Mouse (Mus musculus) hindbrain, postnatal 0 days (tissue): ENCODE results near the gene Pycr1. TPM values are rescaled to one million over a fixed set of nuclear protein-coding genes. Genes with fewer than 3 reads are reported as not detected.
A peak's percentile ranks its signal among the peaks of the same experiment; 100 is the strongest.

ENCODE experiments used
- ATAC-seq: fragments of 200-750 bp; cut with Nextera tagmentation; 2 replicates; pipeline ENCODE4 v1.8.0; 2017; ENCODE audit warnings: mild to moderate bottlenecking, moderate TSS enrichment, moderate library complexity
- DNase-seq: peaks from one replicate; pipeline ENCODE4 v3.0.0-alpha.2; 2015; ENCODE audit warnings: low spot score
- H3K27ac ChIP-seq: fragments of 300-500 bp; sonication (generic); 2 replicates; pipeline ENCODE4 v1.5.1; 2014; ENCODE audit warnings: mild to moderate bottlenecking
- H3K27me3 ChIP-seq: fragments of 300-500 bp; sonication (generic); 2 replicates; pipeline ENCODE4 v1.6.1; 2014; ENCODE audit warnings: low read length, mixed read lengths; ENCODE audit not compliant: insufficient read depth
- H3K36me3 ChIP-seq: fragments of 300-500 bp; sonication (generic); 2 replicates; pipeline ENCODE4 v1.6.1; 2014; ENCODE audit warnings: low read length, mixed read lengths; ENCODE audit not compliant: insufficient read depth
- H3K4me1 ChIP-seq: fragments of 300-500 bp; sonication (generic); 2 replicates; pipeline ENCODE4 v1.6.1; 2014; ENCODE audit warnings: antibody characterized with exemption, low read length, mixed read lengths; ENCODE audit not compliant: insufficient read depth
- H3K4me2 ChIP-seq: fragments of 300-500 bp; sonication (generic); 2 replicates; pipeline ENCODE4 v1.6.1; 2014; ENCODE audit warnings: low read depth, mild to moderate bottlenecking, low read length, moderate library complexity, mixed read lengths
- H3K4me3 ChIP-seq: fragments of 300-500 bp; sonication (generic); 2 replicates; pipeline ENCODE4 v1.5.1; 2014; ENCODE audit warnings: low read length
- H3K9ac ChIP-seq: fragments of 300-500 bp; sonication (generic); replicated peaks from 2 replicates; pipeline ENCODE4 v1.6.1; 2014; ENCODE audit warnings: mild to moderate bottlenecking, low read length, moderate library complexity, mixed read lengths
- H3K9me3 ChIP-seq: fragments of 300-500 bp; sonication (generic); 2 replicates; pipeline ENCODE4 v1.6.1; 2016; ENCODE audit warnings: low read length, mixed read lengths
- CTCF ChIP-seq: IDR thresholded peaks from 2 replicates; pipeline ENCODE4 v1.5.1; 2016; ENCODE audit warnings: antibody characterized with exemption, control low read depth, low read depth
- WGBS: fragments of 180-500 bp; shearing (Covaris S2); extraction: QIAGEN DNeasy Blood & Tissue Kit; methylation state at CpG from one replicate; pipeline ENCODE4 v1.1.7; 2014; 5-methylcytosine and 5-hydroxymethylcytosine counted together
- polyA plus RNA-seq: library from polyadenylated mRNA; unstranded; fragments of >200 nt; fragmentation: Nextera tagmentation; extraction: Ambion mirVana; gene quantifications from 2 replicates; pipeline ENCODE4 v1.2.1, GENCODE M21; 2015
- total RNA-seq: library from RNA; depleted of rRNA; stranded (reverse); fragments of >200 nt; gene quantifications from 2 replicates; pipeline ENCODE4 v1.2.3, GENCODE M21; 2014

Gene Pycr1
- total and polyA plus RNA-seq, 2 experiments from 2014 or later, result 9.3 to 13.8 TPM

DNA sequence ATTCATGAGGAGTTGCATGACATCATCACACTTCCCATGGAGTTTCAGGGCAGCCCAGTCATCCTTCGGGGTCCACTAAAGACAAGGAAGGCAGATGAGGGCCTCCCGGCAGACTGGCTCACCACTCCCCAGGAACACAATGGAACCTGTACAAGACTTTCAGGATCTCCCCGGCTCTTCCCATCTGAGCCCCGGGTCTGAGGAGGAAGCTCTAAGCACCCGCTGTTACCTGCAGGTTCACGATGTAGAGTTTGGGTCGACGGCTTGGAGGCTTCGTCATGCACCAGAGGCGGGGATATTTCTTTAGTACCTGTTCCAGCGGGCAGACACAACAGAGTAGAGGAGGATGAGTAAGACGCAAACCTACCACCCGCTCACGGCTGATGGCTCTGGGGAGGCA, 23.4 kb downstream of the Pycr1 start:
- 92% methylated on average over 14 of the region's 14 CpGs for WGBS
- no peak for ATAC-seq
- H3K36me3 ChIP-seq, result peaks cover 43% of the 10 kb centered on the region; the same call in 1 of the 2 replicates

GRCm38 (mm10) chr11:120618619-120619535, 24.7 kb downstream of the Pycr1 start:
- Histone ChIP-seq H3K9ac (no peak overlapping the region), H3K27me3 (no peaks in the 10 kb centered on the region), H3K4me3 (no peak overlapping the region), H3K9me3 (no peaks in the 10 kb centered on the region), H3K4me1 (peaks cover 8% of the 10 kb centered on the region; the same call in 1 of the 2 replicates), H3K4me2 (no peak overlapping the region), H3K36me3 (peaks cover 43% of the 10 kb centered on the region; the same call in 1 of the 2 replicates), H3K27ac (peak overlapping the region; percentile 91; the same call in 1 of the 2 replicates)
- TF ChIP-seq CTCF, result no peak
- DNase-seq (no peak), ATAC-seq (no peak)
- 88% methylated on average over 25 of the region's 25 CpGs for WGBS

More for the DNA sequence above, 23.4 kb downstream of the Pycr1 start:
- no peak overlapping the region for H3K4me2 ChIP-seq
- no peak overlapping the region for H3K9ac ChIP-seq
- no peak overlapping the region for H3K4me3 ChIP-seq
- no peak overlapping the region for H3K27ac ChIP-seq
- DNase-seq, result no peak
- peaks cover 10% of the 10 kb centered on the region for H3K4me1 ChIP-seq
- no peaks in the 10 kb centered on the region for H3K9me3 ChIP-seq
- no peaks in the 10 kb centered on the region for H3K27me3 ChIP-seq
- no peak for TF ChIP-seq CTCF

- peak within 1 kb of the TSS; percentile 77 for H3K9ac ChIP-seq
- peak within 1 kb of the TSS; percentile 82 for H3K4me3 ChIP-seq
- TF ChIP-seq CTCF, result peak; percentile 12; the same call in 1 of the 2 replicates
- under 1% methylated on average over 56 of the region's 56 CpGs for WGBS
- peaks cover 8% of the 10 kb centered on the region; the same call in 1 of the 2 replicates for H3K4me1 ChIP-seq
- peak within 1 kb of the TSS; percentile 85 for H3K4me2 ChIP-seq
- DNase-seq (peak; percentile 97), ATAC-seq (peak; percentile 95)
- H3K27me3 ChIP-seq, result no peaks in the 10 kb centered on the region
- peak within 1 kb of the TSS; percentile 91 for H3K27ac ChIP-seq
- H3K9me3 ChIP-seq, result no peaks in the 10 kb centered on the region
- H3K36me3 ChIP-seq, result peaks cover 36% of the 10 kb centered on the region; the same call in 1 of the 2 replicates
These were observed 26.0 kb downstream of the Pycr1 start, which contains the start of gene Pcyt2 for GRCm38 (mm10) chr11:120617519-120618112. Gene Pcyt2, minus strand, starts transcription at chr11:120617936.

GRCm38 (mm10) chr11:120616617-120617294, 26.8 kb downstream of the Pycr1 start:
- Histone ChIP-seq H3K4me2 (peak overlapping the region; percentile 85), H3K4me1 (peaks cover 8% of the 10 kb centered on the region; the same call in 1 of the 2 replicates), H3K4me3 (peak overlapping the region; percentile 82), H3K9ac (peak overlapping the region; percentile 77), H3K27ac (peak overlapping the region; percentile 91; the same call in 1 of the 2 replicates), H3K36me3 (peaks cover 39% of the 10 kb centered on the region; the same call in 1 of the 2 replicates), H3K27me3 (no peaks in the 10 kb centered on the region), H3K9me3 (no peaks in the 10 kb centered on the region)
- no peak for DNase-seq
- WGBS, result 43% methylated on average over 4 of the region's 4 CpGs
- no peak for ATAC-seq
- TF ChIP-seq CTCF, result no peak

- Histone ChIP-seq H3K36me3 (peaks cover 37% of the 10 kb centered on the region), H3K4me1 (peaks cover 8% of the 10 kb centered on the region; the same call in 1 of the 2 replicates), H3K4me3 (no peak overlapping the region), H3K27ac (no peak overlapping the region), H3K9me3 (no peaks in the 10 kb centered on the region), H3K4me2 (peak overlapping the region; percentile 85), H3K9ac (no peak overlapping the region), H3K27me3 (no peaks in the 10 kb centered on the region)
- DNase-seq, result no peak
- WGBS, result 87% methylated on average over 11 of the region's 11 CpGs
- ATAC-seq, result no peak
- TF ChIP-seq CTCF, result no peak
These were observed 27.9 kb downstream of the Pycr1 start for GRCm38 (mm10) chr11:120615606-120616203.

- Histone ChIP-seq H3K27ac (no peak overlapping the region), H3K4me3 (no peak overlapping the region), H3K36me3 (peaks cover 32% of the 10 kb centered on the region), H3K9me3 (no peaks in the 10 kb centered on the region), H3K27me3 (no peaks in the 10 kb centered on the region), H3K4me2 (no peak overlapping the region; the same call in 1 of the 2 replicates), H3K4me1 (peaks cover 8% of the 10 kb centered on the region; the same call in 1 of the 2 replicates), H3K9ac (no peak overlapping the region)
- DNase-seq (no peak), ATAC-seq (no peak)
- 88% methylated on average over 6 of the region's 6 CpGs for WGBS
- TF ChIP-seq CTCF, result no peak
These were observed 28.4 kb downstream of the Pycr1 start for GRCm38 (mm10) chr11:120615167-120615566.
